Mouse (Mus musculus) forebrain, embryonic 14.5 days (tissue): ENCODE results near the gene Clec16a. TPM values are rescaled to one million over a fixed set of nuclear protein-coding genes. Genes with fewer than 3 reads are reported as not detected.

Experiments
- ATAC-seq: fragments of 200-750 bp; cut with Nextera tagmentation; 2 replicates; pipeline ENCODE4 v1.8.0; 2017; ENCODE audit warnings: mild to moderate bottlenecking, moderate library complexity
- DNase-seq: peaks from one replicate; pipeline ENCODE4 v3.0.0-alpha.2; 2015; ENCODE audit warnings: low spot score
- H3K27ac ChIP-seq: fragments of 300-500 bp; sonication (generic); 2 replicates; pipeline ENCODE4 v1.5.1; 2014; ENCODE audit warnings: low read depth, mild to moderate bottlenecking, control low read depth, low read length, moderate library complexity
- H3K27me3 ChIP-seq: fragments of 300-500 bp; sonication (generic); replicated peaks from 2 replicates; pipeline ENCODE4 v1.6.1; 2014; ENCODE audit warnings: low read length, control low read depth, mixed read lengths; ENCODE audit not compliant: control insufficient read depth, insufficient read depth
- H3K36me3 ChIP-seq: fragments of 300-500 bp; sonication (generic); 2 replicates; pipeline ENCODE4 v1.6.1; 2014; ENCODE audit warnings: low read length, control low read depth; ENCODE audit not compliant: control insufficient read depth, insufficient read depth
- H3K4me1 ChIP-seq: fragments of 300-500 bp; sonication (generic); 2 replicates; pipeline ENCODE4 v1.6.1; 2014; ENCODE audit warnings: antibody characterized with exemption, low read length, control low read depth; ENCODE audit not compliant: control insufficient read depth, insufficient read depth
- H3K4me2 ChIP-seq: fragments of 300-500 bp; sonication (generic); 2 replicates; pipeline ENCODE4 v1.6.1; 2014; ENCODE audit warnings: mild to moderate bottlenecking, control low read depth, low read length
- H3K4me3 ChIP-seq: fragments of 300-500 bp; sonication (generic); 2 replicates; pipeline ENCODE4 v1.5.1; 2014; ENCODE audit warnings: low read depth, low read length, control low read depth
- H3K9ac ChIP-seq: fragments of 300-500 bp; sonication (generic); 2 replicates; pipeline ENCODE4 v1.6.1; 2014; ENCODE audit warnings: mild to moderate bottlenecking, low read length, control low read depth, moderate library complexity
- H3K9me3 ChIP-seq: fragments of 300-500 bp; sonication (generic); replicated peaks from 2 replicates; pipeline ENCODE4 v1.6.1; 2016; ENCODE audit warnings: low read length, control low read depth, mixed read lengths; ENCODE audit not compliant: control insufficient read depth
- WGBS: fragments of 180-500 bp; shearing (Covaris S2); extraction: QIAGEN DNeasy Blood & Tissue Kit; methylation state at CpG from one replicate; pipeline ENCODE4 v1.1.7; 2014; 5-methylcytosine and 5-hydroxymethylcytosine counted together
- polyA plus RNA-seq: library from polyadenylated mRNA; unstranded; fragments of >200 nt; fragmentation: Nextera tagmentation; extraction: Ambion mirVana; gene quantifications from 2 replicates; pipeline ENCODE4 v1.2.1, GENCODE M21; 2014

The Clec16a gene
- polyA plus RNA-seq, 1 experiment from 2014 or later = 50.2 TPM

- Histone ChIP-seq H3K4me3 (peak overlapping the region; percentile 93), H3K27me3 (no peaks in the 10 kb centered on the region), H3K9me3 (no peaks in the 10 kb centered on the region), H3K4me2 (peak overlapping the region; percentile 75), H3K4me1 (peaks cover 39% of the 10 kb centered on the region), H3K36me3 (no peaks in the 10 kb centered on the region), H3K9ac (peak overlapping the region; percentile 92), H3K27ac (peak overlapping the region; percentile 55; the same call in 1 of the 2 replicates)
- 3% methylated on average over 22 of the region's 22 CpGs for WGBS
- ATAC-seq (no peak; the same call in 1 of the 2 replicates), DNase-seq (peak; percentile 16)
Observed at GRCm38 (mm10) chr16:10542266-10542665, 2.9 kb upstream of the Clec16a start.

- Histone ChIP-seq H3K4me1 (peaks cover 39% of the 10 kb centered on the region), H3K27me3 (no peaks in the 10 kb centered on the region), H3K9me3 (no peaks in the 10 kb centered on the region), H3K9ac (peak within 1 kb of the TSS; percentile 92), H3K27ac (peak within 1 kb of the TSS; percentile 55; the same call in 1 of the 2 replicates), H3K4me3 (peak within 1 kb of the TSS; percentile 93), H3K4me2 (peak within 1 kb of the TSS; percentile 75), H3K36me3 (no peaks in the 10 kb centered on the region)
- WGBS = under 1% methylated on average over 61 of the region's 61 CpGs
- peak; percentile 94 for ATAC-seq
- DNase-seq = peak; percentile 99
Observed at GRCm38 (mm10) chr16:10542698-10543365, 2.3 kb upstream of the Clec16a start, which contains the start of gene Dexi. Gene Dexi (minus strand): TSS chr16:10543054.

- DNase-seq (no peak), ATAC-seq (no peak)
- H3K4me2 ChIP-seq = peak overlapping the region; percentile 63; the same call in 1 of the 2 replicates
- peak overlapping the region; percentile 17; the same call in 1 of the 2 replicates for H3K9ac ChIP-seq
- no peak overlapping the region for H3K27ac ChIP-seq
- peaks cover 14% of the 10 kb centered on the region for H3K4me1 ChIP-seq
- no peaks in the 10 kb centered on the region for H3K36me3 ChIP-seq
- H3K9me3 ChIP-seq = no peaks in the 10 kb centered on the region
- WGBS = 72% methylated on average over 3 of the region's 3 CpGs
- no peak overlapping the region for H3K4me3 ChIP-seq
- no peaks in the 10 kb centered on the region for H3K27me3 ChIP-seq
Observed at GRCm38 (mm10) chr16:10546865-10547264, 1.7 kb downstream of the Clec16a start.

- Histone ChIP-seq H3K4me2 (no peak overlapping the region), H3K4me1 (peaks cover 14% of the 10 kb centered on the region), H3K4me3 (no peak overlapping the region), H3K27ac (no peak overlapping the region), H3K9me3 (no peaks in the 10 kb centered on the region), H3K36me3 (no peaks in the 10 kb centered on the region), H3K27me3 (no peaks in the 10 kb centered on the region), H3K9ac (no peak overlapping the region)
- WGBS = 75% methylated on average over 3 of the region's 3 CpGs
- DNase-seq (no peak), ATAC-seq (no peak)
Observed at GRCm38 (mm10) chr16:10548938-10549337, 3.8 kb downstream of the Clec16a start.

- Histone ChIP-seq H3K4me2 (no peak overlapping the region), H3K27me3 (no peaks in the 10 kb centered on the region), H3K27ac (no peak overlapping the region), H3K9me3 (no peaks in the 10 kb centered on the region), H3K9ac (no peak overlapping the region), H3K36me3 (no peaks in the 10 kb centered on the region), H3K4me1 (peaks cover 14% of the 10 kb centered on the region), H3K4me3 (no peak overlapping the region)
- WGBS = 90% methylated on average over 2 of the region's 2 CpGs
- DNase-seq (no peak), ATAC-seq (no peak)
Observed at GRCm38 (mm10) chr16:10549600-10549999, 4.5 kb downstream of the Clec16a start.

DNA sequence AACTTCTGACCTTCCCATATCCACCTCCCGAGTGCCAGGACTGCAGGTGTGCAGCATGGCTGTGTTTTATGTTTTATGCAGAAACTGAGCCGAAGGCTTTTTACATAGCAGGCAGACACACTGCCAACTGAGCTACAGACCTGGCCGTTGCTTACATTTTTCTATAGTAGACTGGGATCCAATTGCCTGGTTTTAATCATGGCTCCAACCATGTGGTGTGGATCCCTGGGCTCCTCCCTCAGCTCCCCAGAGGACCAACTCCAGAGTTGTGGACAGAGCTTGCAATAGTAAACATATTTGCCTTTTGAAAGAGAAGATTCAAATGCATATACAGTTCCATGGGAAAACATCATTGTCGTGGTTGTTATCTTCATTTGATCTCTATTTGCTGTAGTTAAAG is 6.5 kb downstream of the Clec16a start:
- WGBS = 90% methylated on average over 4 of the region's 4 CpGs

DNA sequence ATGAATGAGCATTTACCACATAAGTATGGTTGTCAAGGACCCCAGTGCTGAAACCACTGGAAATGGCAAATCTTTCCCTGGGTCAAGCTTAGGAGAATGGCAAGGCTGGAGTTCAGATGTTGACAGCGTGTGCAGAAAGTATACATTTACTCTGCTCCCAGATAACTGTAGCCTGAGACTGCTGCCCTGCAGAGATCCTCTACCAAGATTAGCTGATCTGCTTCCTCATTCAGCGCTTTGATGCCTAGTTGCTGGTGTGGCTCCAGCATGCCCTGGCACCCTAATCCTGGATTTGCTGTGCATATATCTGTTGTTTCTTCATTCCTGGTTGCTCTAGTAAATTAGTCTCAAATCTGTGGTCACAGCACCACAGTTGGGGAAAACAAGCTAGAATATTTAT is 8.7 kb downstream of the Clec16a start:
- no peaks in the 10 kb centered on the region for H3K36me3 ChIP-seq
- no peaks in the 10 kb centered on the region for H3K4me1 ChIP-seq
- no peaks in the 10 kb centered on the region for H3K27me3 ChIP-seq
- H3K9me3 ChIP-seq = no peaks in the 10 kb centered on the region
- no peak for DNase-seq
- no peak for ATAC-seq
- 97% methylated on average over 2 of the region's 2 CpGs for WGBS
- H3K4me3 ChIP-seq = no peak overlapping the region
- H3K9ac ChIP-seq = no peak overlapping the region
- H3K27ac ChIP-seq = no peak overlapping the region
- no peak overlapping the region for H3K4me2 ChIP-seq

More for the DNA sequence above, 6.5 kb downstream of the Clec16a start:
- Histone ChIP-seq H3K27ac (no peak overlapping the region), H3K27me3 (no peaks in the 10 kb centered on the region), H3K4me3 (no peak overlapping the region), H3K36me3 (no peaks in the 10 kb centered on the region), H3K4me2 (no peak overlapping the region), H3K9ac (no peak overlapping the region), H3K9me3 (no peaks in the 10 kb centered on the region), H3K4me1 (peaks cover 5% of the 10 kb centered on the region)
- ATAC-seq (no peak), DNase-seq (no peak)

GRCm38 (mm10) chr16:10559991-10560390 is 14.9 kb downstream of the Clec16a start:
- H3K27ac ChIP-seq = no peak overlapping the region
- no peaks in the 10 kb centered on the region for H3K27me3 ChIP-seq
- no peak overlapping the region for H3K4me2 ChIP-seq
- DNase-seq = no peak
- H3K4me3 ChIP-seq = no peak overlapping the region
- peaks cover 33% of the 10 kb centered on the region; the same call in 1 of the 2 replicates for H3K36me3 ChIP-seq
- no peaks in the 10 kb centered on the region for H3K9me3 ChIP-seq
- no peaks in the 10 kb centered on the region for H3K4me1 ChIP-seq
- no peak overlapping the region for H3K9ac ChIP-seq
- no peak for ATAC-seq
- WGBS = 93% methylated on average over 8 of the region's 8 CpGs

GRCm38 (mm10) chr16:10565278-10565885 is 20.2 kb downstream of the Clec16a start:
- Histone ChIP-seq H3K4me1 (no peaks in the 10 kb centered on the region), H3K36me3 (peaks cover 49% of the 10 kb centered on the region), H3K4me2 (no peak overlapping the region), H3K9ac (no peak overlapping the region), H3K9me3 (no peaks in the 10 kb centered on the region), H3K4me3 (no peak overlapping the region), H3K27ac (no peak overlapping the region), H3K27me3 (no peaks in the 10 kb centered on the region)
- DNase-seq (peak; percentile 81), ATAC-seq (peak; percentile 77; the same call in 1 of the 2 replicates)
- 41% methylated on average over 4 of the region's 4 CpGs for WGBS
